Mouse (Mus musculus) kidney, embryonic 14.5 days (tissue): ENCODE results near the gene Rfpl4. TPM values are rescaled to one million over a fixed set of nuclear protein-coding genes. Genes with fewer than 3 reads are reported as not detected.
"Not testable (repeated sequence)": the region's sequence is repeated elsewhere in the genome, so short reads cannot be mapped to it uniquely, and the experiment has no call there.

Source experiments
- ATAC-seq: fragments of 200-750 bp; cut with Nextera tagmentation; 2 replicates; pipeline ENCODE4 v1.8.0; 2017; ENCODE audit warnings: moderate number of reproducible peaks, mild to moderate bottlenecking, moderate TSS enrichment, moderate library complexity; ENCODE audit not compliant: low FRiP score, low TSS enrichment
- H3K27ac ChIP-seq: fragments of 300-500 bp; sonication (generic); 2 replicates; pipeline ENCODE4 v1.5.1; 2014; ENCODE audit warnings: low read depth, mild to moderate bottlenecking, low read length, moderate library complexity, mixed read lengths
- H3K27me3 ChIP-seq: fragments of 300-500 bp; sonication (generic); 2 replicates; pipeline ENCODE4 v1.6.1; 2014; ENCODE audit warnings: mild to moderate bottlenecking, low read length; ENCODE audit not compliant: control insufficient read depth, insufficient read depth
- H3K36me3 ChIP-seq: fragments of 300-500 bp; sonication (generic); 2 replicates; pipeline ENCODE4 v1.6.1; 2014; ENCODE audit warnings: low read length, mixed read lengths; ENCODE audit not compliant: control insufficient read depth, insufficient read depth
- H3K4me1 ChIP-seq: fragments of 300-500 bp; sonication (generic); 2 replicates; pipeline ENCODE4 v1.6.1; 2014; ENCODE audit warnings: low read length, mixed read lengths; ENCODE audit not compliant: control insufficient read depth, insufficient read depth
- H3K4me2 ChIP-seq: fragments of 300-500 bp; sonication (generic); replicated peaks from 2 replicates; pipeline ENCODE4 v1.6.1; 2014; ENCODE audit warnings: low read depth, mild to moderate bottlenecking, low read length
- H3K4me3 ChIP-seq: fragments of 300-500 bp; sonication (generic); 2 replicates; pipeline ENCODE4 v1.5.1; 2014; ENCODE audit warnings: mild to moderate bottlenecking, low read length
- H3K9ac ChIP-seq: fragments of 300-500 bp; sonication (generic); 2 replicates; pipeline ENCODE4 v1.6.1; 2014; ENCODE audit warnings: low read depth, mild to moderate bottlenecking, low read length, moderate library complexity
- H3K9me3 ChIP-seq: fragments of 300-500 bp; sonication (generic); 2 replicates; pipeline ENCODE4 v1.6.1; 2016; ENCODE audit warnings: low read length; ENCODE audit not compliant: control insufficient read depth
- WGBS: fragments of 180-500 bp; shearing (Covaris S2); extraction: QIAGEN DNeasy Blood & Tissue Kit; methylation state at CpG from one replicate; pipeline ENCODE4 v1.1.7; 2014; 5-methylcytosine and 5-hydroxymethylcytosine counted together
- polyA plus RNA-seq: library from polyadenylated mRNA; unstranded; fragments of >200 nt; fragmentation: Nextera tagmentation; extraction: Ambion mirVana; gene quantifications from 2 replicates; pipeline ENCODE4 v1.2.1, GENCODE M21; 2014

Rfpl4 gene
- polyA plus RNA-seq, result not detected in 2 replicates

DNA sequence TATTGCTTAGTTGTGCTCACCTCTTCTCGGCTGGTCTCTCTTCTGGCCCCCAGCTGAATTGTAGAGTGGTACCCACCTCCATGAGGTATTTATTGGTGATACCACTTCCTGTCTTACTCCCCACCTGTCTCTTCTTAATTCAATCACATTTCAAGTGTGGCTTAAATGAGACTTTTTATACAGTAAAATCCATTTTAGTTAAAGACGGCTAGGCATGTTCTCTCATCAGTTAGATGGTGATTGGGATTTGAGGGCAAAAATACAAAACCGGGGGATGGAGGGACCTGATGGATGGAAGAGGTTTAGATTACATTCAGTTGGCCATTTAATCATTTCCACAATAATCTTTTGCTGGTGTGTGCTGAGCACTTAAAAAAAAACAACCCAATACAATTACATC is at the start of gene Rfpl4:
Gene Rfpl4, minus strand, starts transcription at position 101 of the 400 bp plus-strand sequence.
- WGBS, result 92% methylated on average over 3 of the region's 3 CpGs
- ATAC-seq, result no peak
- no peak within 1 kb of the TSS for H3K27ac ChIP-seq

DNA sequence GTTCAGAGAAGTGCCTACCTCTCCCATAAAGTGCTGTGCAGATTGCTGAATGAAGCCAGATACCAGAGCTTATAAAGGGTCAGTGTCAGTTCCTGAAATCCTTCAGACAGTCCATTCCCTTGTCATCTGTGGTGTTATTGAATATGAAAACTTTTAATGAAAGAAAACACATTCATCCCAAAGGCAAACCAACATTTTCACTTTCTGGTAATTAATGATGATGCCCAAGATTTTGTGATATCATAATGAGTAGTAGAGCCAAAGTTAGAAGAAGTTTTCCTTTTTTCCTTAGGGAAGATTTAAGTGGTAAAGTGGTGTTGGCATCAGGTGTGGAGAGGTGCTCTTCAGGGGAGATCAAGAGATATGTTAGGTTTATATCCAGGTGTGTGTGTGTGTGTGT is 32.8 kb upstream of the Rfpl4 start, which contains the start of gene Vmn1r55:
Gene Vmn1r55, minus strand, starts transcription at position 101 of the 400 bp plus-strand sequence.
- H3K4me1 ChIP-seq, H3K4me3 ChIP-seq, ATAC-seq, H3K9me3 ChIP-seq, H3K9ac ChIP-seq, H3K27ac ChIP-seq, H3K4me2 ChIP-seq, H3K36me3 ChIP-seq, H3K27me3 ChIP-seq: not testable (repeated sequence)

More for the DNA sequence above, at the start of gene Rfpl4:
- Histone ChIP-seq H3K9me3 (no peaks in the 10 kb centered on the region), H3K4me2 (no peak within 1 kb of the TSS), H3K4me3 (no peak within 1 kb of the TSS), H3K9ac (no peak within 1 kb of the TSS), H3K27me3 (no peaks in the 10 kb centered on the region), H3K36me3 (no peaks in the 10 kb centered on the region), H3K4me1 (no peaks in the 10 kb centered on the region)

DNA sequence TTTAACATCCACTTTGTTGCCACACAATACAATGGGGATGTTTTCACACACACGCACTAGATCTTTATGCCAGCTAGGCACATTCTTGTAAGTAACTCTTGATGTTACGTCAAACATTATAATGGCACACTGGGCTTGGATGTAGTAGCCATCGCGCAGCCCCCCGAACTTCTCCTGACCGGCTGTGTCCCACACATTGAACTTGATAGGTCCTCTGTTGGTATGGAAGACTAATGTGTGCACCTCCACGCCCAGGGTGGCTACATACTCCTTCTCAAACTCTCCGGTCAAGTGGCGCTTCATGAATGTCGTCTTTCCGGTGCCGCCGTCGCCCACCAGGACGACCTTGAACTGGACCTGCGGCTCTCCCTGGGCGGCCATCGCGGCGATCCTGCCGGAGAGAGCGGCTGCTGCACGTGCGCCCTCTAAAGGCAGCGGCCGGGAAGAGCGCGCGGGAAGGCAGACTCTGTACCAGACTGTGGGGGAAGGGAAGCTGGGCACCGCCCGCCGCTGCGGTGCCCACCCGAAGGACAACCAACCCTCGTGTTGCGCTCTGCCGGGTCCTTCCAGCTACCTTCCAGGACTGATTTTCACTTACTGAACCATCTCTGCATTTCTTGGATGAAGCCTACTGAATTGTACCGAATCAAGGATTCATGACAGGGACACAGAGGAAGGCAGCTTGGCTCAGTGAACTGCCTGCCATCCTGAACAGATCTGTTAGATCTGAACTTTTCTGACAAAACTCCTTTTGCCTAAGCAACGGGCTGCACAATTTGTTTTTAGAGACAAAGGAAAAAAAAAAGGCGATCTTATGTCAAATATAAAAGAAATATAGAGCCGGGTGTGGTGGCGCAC is 9.0 kb upstream of the Rfpl4 start, which contains the start of gene Rasl2-9:
Gene Rasl2-9, minus strand, starts transcription at position 402 of the 858 bp plus-strand sequence.
- Histone ChIP-seq H3K36me3 (no peaks in the 10 kb centered on the region), H3K4me3 (peak within 1 kb of the TSS; percentile 33), H3K9me3 (no peaks in the 10 kb centered on the region), H3K27me3 (no peaks in the 10 kb centered on the region), H3K4me2 (peak within 1 kb of the TSS; percentile 51), H3K9ac (peak within 1 kb of the TSS; percentile 9; the same call in 1 of the 2 replicates), H3K27ac (no peak within 1 kb of the TSS), H3K4me1 (no peaks in the 10 kb centered on the region)
- peak; percentile 90 for ATAC-seq
- 18% methylated on average over 42 of the region's 42 CpGs for WGBS

DNA sequence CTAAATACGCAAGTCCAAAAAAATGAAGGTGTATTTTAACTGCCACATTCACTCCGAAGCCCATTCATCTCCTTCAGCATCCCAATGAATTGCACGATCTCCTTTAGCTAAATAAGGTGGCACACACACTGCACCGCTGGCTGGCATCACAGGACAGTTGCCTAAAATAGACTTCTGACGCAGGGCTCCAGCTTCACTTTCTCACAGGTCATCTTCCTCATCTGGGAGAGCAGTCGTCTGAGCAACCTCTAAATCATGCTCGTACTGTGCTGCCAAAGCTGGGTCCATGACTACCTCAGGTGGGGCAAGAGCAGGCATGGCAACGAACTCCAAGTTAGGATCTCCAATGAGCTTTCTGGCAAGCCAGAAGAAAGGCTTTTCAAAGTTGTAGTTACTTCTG is 8.3 kb upstream of the Rfpl4 start:
- Histone ChIP-seq H3K9me3 (no peaks in the 10 kb centered on the region), H3K4me1 (no peaks in the 10 kb centered on the region), H3K4me3 (no peak overlapping the region), H3K27me3 (no peaks in the 10 kb centered on the region), H3K9ac (no peak overlapping the region), H3K36me3 (no peaks in the 10 kb centered on the region), H3K27ac (no peak overlapping the region), H3K4me2 (no peak overlapping the region)
- ATAC-seq, result no peak
- 90% methylated on average over 8 of the region's 8 CpGs for WGBS

DNA sequence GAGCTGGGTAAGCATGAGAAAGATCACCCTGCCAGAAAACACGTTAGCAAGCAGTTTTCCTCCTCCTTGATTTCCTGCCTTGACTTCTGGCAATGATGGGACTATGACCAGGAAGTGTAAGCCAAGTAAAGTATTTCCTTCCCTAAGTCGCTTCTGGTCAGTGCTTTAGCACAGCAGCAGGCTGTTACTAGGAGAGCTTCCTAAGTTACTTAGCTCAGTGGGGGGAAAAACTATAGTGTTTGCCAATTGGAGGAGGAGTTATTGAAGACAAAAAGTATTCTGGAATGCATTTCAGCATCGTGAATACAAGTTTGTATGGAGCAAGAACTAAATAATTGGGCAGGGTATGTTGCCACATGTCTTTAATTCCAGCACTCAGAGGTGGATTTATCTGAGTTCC is 4.0 kb downstream of the Rfpl4 start:
- Histone ChIP-seq H3K27me3 (no peaks in the 10 kb centered on the region), H3K27ac (no peak overlapping the region), H3K4me3 (no peak overlapping the region), H3K9me3 (peaks cover 5% of the 10 kb centered on the region), H3K36me3 (no peaks in the 10 kb centered on the region), H3K4me1 (no peaks in the 10 kb centered on the region), H3K4me2 (no peak overlapping the region), H3K9ac (no peak overlapping the region)
- ATAC-seq, result no peak
- WGBS, result 33% methylated on average over 3 of the region's 3 CpGs

DNA sequence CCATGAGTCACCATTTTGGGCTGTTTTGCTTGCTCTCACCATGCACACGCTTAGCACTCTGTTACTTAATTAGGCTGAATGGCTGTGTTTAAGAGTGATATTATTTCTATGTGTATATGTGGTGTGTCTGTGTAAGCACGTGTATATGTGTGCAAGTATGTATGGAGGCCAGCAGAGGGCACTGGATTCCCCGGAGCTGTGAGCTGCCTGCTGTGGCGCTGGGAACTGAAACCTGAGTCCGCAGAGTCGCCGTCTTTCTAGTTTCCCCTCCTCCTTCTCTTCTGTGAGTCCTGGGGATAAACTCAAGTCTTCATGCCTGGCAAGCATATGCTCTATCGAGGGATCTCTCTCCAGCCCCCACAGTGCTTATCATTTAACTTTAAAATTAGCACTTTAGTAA is 7.4 kb downstream of the Rfpl4 start:
- Histone ChIP-seq H3K4me2 (no peak overlapping the region), H3K4me1 (no peaks in the 10 kb centered on the region), H3K36me3 (no peaks in the 10 kb centered on the region), H3K4me3 (no peak overlapping the region), H3K27ac (no peak overlapping the region), H3K9ac (no peak overlapping the region), H3K27me3 (no peaks in the 10 kb centered on the region), H3K9me3 (peaks cover 5% of the 10 kb centered on the region)
- ATAC-seq, result no peak
- WGBS, result 83% methylated on average over 8 of the region's 8 CpGs

DNA sequence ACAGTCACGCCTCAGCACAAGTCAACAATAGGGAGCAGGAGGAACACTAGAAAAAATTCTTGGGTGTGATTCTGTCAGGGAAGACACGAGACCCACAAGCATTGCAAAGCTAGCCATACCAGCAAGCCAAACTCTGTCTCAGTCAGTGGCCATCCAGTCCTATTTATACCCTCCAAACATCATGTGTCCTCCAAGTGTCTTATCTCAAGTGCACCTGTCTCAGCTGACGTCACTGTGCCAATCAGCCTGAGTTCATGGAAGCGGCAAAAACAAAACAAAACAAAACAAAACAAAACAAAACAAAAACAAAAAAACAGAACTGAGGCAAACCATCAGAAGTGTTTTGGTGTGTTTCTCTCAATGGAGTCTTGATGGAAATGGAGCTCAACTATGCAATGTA is 8.5 kb downstream of the Rfpl4 start:
- Histone ChIP-seq H3K27me3 (no peaks in the 10 kb centered on the region), H3K36me3 (no peaks in the 10 kb centered on the region), H3K9me3 (peaks cover 5% of the 10 kb centered on the region), H3K4me3 (no peak overlapping the region), H3K27ac (no peak overlapping the region), H3K4me2 (no peak overlapping the region), H3K9ac (no peak overlapping the region), H3K4me1 (no peaks in the 10 kb centered on the region)
- no peak for ATAC-seq
- WGBS, result 78% methylated on average over 4 of the region's 4 CpGs

DNA sequence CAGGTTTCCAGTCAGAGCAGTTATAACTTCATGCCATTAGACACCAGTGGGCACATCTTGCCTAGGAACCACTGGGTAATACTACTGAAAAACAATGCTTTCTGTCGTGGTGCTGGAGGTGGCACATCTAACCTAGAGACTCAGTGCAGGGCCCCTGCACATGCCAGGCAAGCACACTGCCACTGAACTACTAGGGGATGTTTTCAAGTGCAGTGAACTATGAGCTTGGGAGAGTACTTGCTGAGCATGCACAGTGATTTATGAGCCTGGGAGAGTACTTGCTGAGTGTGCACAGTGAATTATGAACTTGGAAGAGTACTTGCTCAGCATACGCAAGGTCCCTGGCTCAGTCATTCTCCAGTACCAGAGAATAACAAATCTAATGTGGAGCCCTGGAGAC is 14.2 kb downstream of the Rfpl4 start:
- Histone ChIP-seq H3K27ac (no peak overlapping the region), H3K27me3 (no peaks in the 10 kb centered on the region), H3K9ac (no peak overlapping the region), H3K36me3 (peaks cover 17% of the 10 kb centered on the region), H3K4me2 (no peak overlapping the region), H3K9me3 (no peaks in the 10 kb centered on the region), H3K4me1 (no peaks in the 10 kb centered on the region), H3K4me3 (no peak overlapping the region)
- WGBS, result 88% methylated on average over 2 of the region's 2 CpGs
- ATAC-seq, result no peak

DNA sequence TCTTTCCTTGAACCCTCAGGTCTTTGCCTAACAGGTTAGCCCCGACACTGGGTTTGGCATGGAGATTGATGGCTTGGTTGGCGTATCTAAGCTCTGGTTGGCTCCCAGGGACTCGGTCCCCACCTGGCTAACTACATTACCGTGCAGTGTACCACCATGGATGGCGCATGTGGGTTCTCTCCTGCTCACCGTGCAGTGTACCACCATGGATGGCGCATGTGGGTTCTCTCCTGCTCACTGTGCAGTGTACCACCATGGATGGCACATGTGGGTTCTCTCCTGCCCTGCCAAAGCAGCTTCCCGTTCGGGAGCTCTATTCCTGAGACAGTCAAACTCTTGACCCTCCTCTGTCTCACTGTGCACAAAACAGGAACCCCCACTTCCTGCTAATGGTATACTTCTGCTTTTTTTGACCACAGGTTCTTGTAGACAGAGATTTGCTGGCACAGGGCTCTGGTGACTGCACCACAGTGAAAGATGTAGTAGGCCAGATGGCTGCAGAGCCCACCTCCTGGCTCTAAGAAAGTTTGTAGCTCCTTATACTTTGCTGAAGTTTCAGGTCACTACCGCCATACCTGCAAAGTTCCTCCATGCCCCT is 15.6 kb downstream of the Rfpl4 start:
- Histone ChIP-seq H3K4me2 (no peak overlapping the region), H3K4me1 (no peaks in the 10 kb centered on the region), H3K27me3 (no peaks in the 10 kb centered on the region), H3K4me3 (no peak overlapping the region), H3K9ac (no peak overlapping the region), H3K36me3 (peaks cover 30% of the 10 kb centered on the region), H3K9me3 (no peaks in the 10 kb centered on the region), H3K27ac (no peak overlapping the region)
- ATAC-seq, result no peak
- 89% methylated on average over 10 of the region's 10 CpGs for WGBS
